Mouse (Mus musculus) inflammation-experienced regulatory T-cells, adult 6 months (primary cell): Measurements from ENCODE around the gene 5730522E02Rik. TPM values are rescaled to one million over a fixed set of nuclear protein-coding genes. Genes with fewer than 3 reads are reported as not detected.

Experiments
- ATAC-seq: one replicate; pipeline ENCODE4 v1.8.0; 2017
- polyA plus RNA-seq, 3 experiments: library from polyadenylated mRNA; unstranded; fragments of 100-300 nt; shearing (Covaris generic); gene quantifications; one replicate each; pipeline ENCODE4 v1.2.1; 2017

Gene 5730522E02Rik
- polyA plus RNA-seq, 3 experiments from 2014 or later, result not detected

GRCm38 (mm10) chr11:25772231-25772630, 438.3 kb downstream of the 5730522E02Rik start:
- no peak for ATAC-seq

- ATAC-seq, result no peak
Observed at GRCm38 (mm10) chr11:25770991-25771568, 439.5 kb downstream of the 5730522E02Rik start.

GRCm38 (mm10) chr11:25767584-25768333, 442.8 kb downstream of the 5730522E02Rik start:
- ATAC-seq, result no peak

- no peak for ATAC-seq
Observed at GRCm38 (mm10) chr11:25753156-25753899, 457.2 kb downstream of the 5730522E02Rik start.

- no peak for ATAC-seq
Observed at GRCm38 (mm10) chr11:25752418-25752817, 458.1 kb downstream of the 5730522E02Rik start.

GRCm38 (mm10) chr11:25747098-25747862, 463.3 kb downstream of the 5730522E02Rik start:
- no peak for ATAC-seq

- ATAC-seq, result no peak
Observed at GRCm38 (mm10) chr11:25743664-25744063, 466.9 kb downstream of the 5730522E02Rik start.

- no peak for ATAC-seq
Observed at GRCm38 (mm10) chr11:25737255-25737654, 473.3 kb downstream of the 5730522E02Rik start.

GRCm38 (mm10) chr11:25729476-25729875, 481.1 kb downstream of the 5730522E02Rik start:
- ATAC-seq, result no peak

- no peak for ATAC-seq
Observed at GRCm38 (mm10) chr11:25715447-25716321, 494.9 kb downstream of the 5730522E02Rik start.

GRCm38 (mm10) chr11:25710559-25710958, 500.0 kb downstream of the 5730522E02Rik start:
- no peak for ATAC-seq

- ATAC-seq, result no peak
Observed at GRCm38 (mm10) chr11:25709892-25710291, 500.7 kb downstream of the 5730522E02Rik start.

GRCm38 (mm10) chr11:25704332-25705168, 506.0 kb downstream of the 5730522E02Rik start:
- no peak for ATAC-seq

GRCm38 (mm10) chr11:25702791-25703190, 507.8 kb downstream of the 5730522E02Rik start:
- no peak for ATAC-seq

GRCm38 (mm10) chr11:25697508-25698193, 512.9 kb downstream of the 5730522E02Rik start:
- ATAC-seq, result no peak

- no peak for ATAC-seq
Observed at GRCm38 (mm10) chr11:25696168-25696567, 514.4 kb downstream of the 5730522E02Rik start.

- no peak for ATAC-seq
Observed at GRCm38 (mm10) chr11:25684731-25685130, 525.8 kb downstream of the 5730522E02Rik start.

- no peak for ATAC-seq
Observed at GRCm38 (mm10) chr11:25679856-25680255, 530.7 kb downstream of the 5730522E02Rik start.

GRCm38 (mm10) chr11:25674194-25674593, 536.4 kb downstream of the 5730522E02Rik start:
- ATAC-seq, result no peak

GRCm38 (mm10) chr11:25670018-25670417, 540.5 kb downstream of the 5730522E02Rik start:
- no peak for ATAC-seq
